Mouse (Mus musculus) neural tube, embryonic 15.5 days (tissue): ENCODE data around the gene Swt1. TPM values are rescaled to one million over a fixed set of nuclear protein-coding genes. Genes with fewer than 3 reads are reported as not detected.

ENCODE experiments used
- ATAC-seq: fragments of 200-750 bp; cut with Nextera tagmentation; 2 replicates; pipeline ENCODE4 v1.8.0; 2017; ENCODE audit warnings: mild to moderate bottlenecking, moderate TSS enrichment, moderate library complexity; ENCODE audit not compliant: low FRiP score
- H3K27ac ChIP-seq: fragments of 300-500 bp; sonication (generic); replicated peaks from 2 replicates; pipeline ENCODE4 v1.5.1; 2015; ENCODE audit warnings: mild to moderate bottlenecking, inconsistent platforms
- H3K27me3 ChIP-seq: fragments of 300-500 bp; sonication (generic); replicated peaks from 2 replicates; pipeline ENCODE4 v1.6.1; 2015; ENCODE audit warnings: inconsistent platforms
- H3K36me3 ChIP-seq: fragments of 300-500 bp; sonication (generic); 2 replicates; pipeline ENCODE4 v1.6.1; 2015; ENCODE audit warnings: inconsistent platforms
- H3K4me1 ChIP-seq: fragments of 300-500 bp; sonication (generic); 2 replicates; pipeline ENCODE4 v1.6.1; 2015; ENCODE audit warnings: inconsistent platforms
- H3K4me2 ChIP-seq: fragments of 300-500 bp; sonication (generic); 2 replicates; pipeline ENCODE4 v1.6.1; 2015; ENCODE audit warnings: inconsistent platforms, mild to moderate bottlenecking, moderate library complexity
- H3K4me3 ChIP-seq: fragments of 300-500 bp; sonication (generic); replicated peaks from 2 replicates; pipeline ENCODE4 v1.5.1; 2015; ENCODE audit warnings: mild to moderate bottlenecking, inconsistent platforms
- H3K9ac ChIP-seq: fragments of 300-500 bp; sonication (generic); replicated peaks from 2 replicates; pipeline ENCODE4 v1.6.1; 2015; ENCODE audit warnings: mild to moderate bottlenecking, inconsistent platforms
- H3K9me3 ChIP-seq: fragments of 300-500 bp; sonication (generic); replicated peaks from 2 replicates; pipeline ENCODE4 v1.6.1; 2016; ENCODE audit warnings: inconsistent platforms
- WGBS: fragments of 180-500 bp; shearing (Covaris S2); methylation state at CpG from one replicate; pipeline ENCODE4 v1.1.7; 2015; ENCODE audit warnings: mixed read lengths; 5-methylcytosine and 5-hydroxymethylcytosine counted together
- polyA plus RNA-seq: library from polyadenylated mRNA; unstranded; fragments of >200 nt; fragmentation: Nextera tagmentation; extraction: Ambion mirVana; gene quantifications from 2 replicates; pipeline ENCODE4 v1.2.1, GENCODE M21; 2015

Swt1 gene
- polyA plus RNA-seq, 1 experiment from 2014 or later: 15.1 TPM

- H3K4me3 ChIP-seq: peak overlapping the region; percentile 98
- peak overlapping the region; percentile 97 for H3K27ac ChIP-seq
- peaks cover 19% of the 10 kb centered on the region for H3K4me1 ChIP-seq
- no peaks in the 10 kb centered on the region for H3K9me3 ChIP-seq
- peak; percentile 68 for ATAC-seq
- WGBS: under 1% methylated on average over 26 of the region's 26 CpGs
- no peaks in the 10 kb centered on the region for H3K36me3 ChIP-seq
- H3K4me2 ChIP-seq: peak overlapping the region; percentile 71
- peak overlapping the region; percentile 75 for H3K9ac ChIP-seq
- H3K27me3 ChIP-seq: no peaks in the 10 kb centered on the region
Measured at GRCm38 (mm10) chr1:151427888-151428262, 380 bp downstream of the Swt1 start.

DNA sequence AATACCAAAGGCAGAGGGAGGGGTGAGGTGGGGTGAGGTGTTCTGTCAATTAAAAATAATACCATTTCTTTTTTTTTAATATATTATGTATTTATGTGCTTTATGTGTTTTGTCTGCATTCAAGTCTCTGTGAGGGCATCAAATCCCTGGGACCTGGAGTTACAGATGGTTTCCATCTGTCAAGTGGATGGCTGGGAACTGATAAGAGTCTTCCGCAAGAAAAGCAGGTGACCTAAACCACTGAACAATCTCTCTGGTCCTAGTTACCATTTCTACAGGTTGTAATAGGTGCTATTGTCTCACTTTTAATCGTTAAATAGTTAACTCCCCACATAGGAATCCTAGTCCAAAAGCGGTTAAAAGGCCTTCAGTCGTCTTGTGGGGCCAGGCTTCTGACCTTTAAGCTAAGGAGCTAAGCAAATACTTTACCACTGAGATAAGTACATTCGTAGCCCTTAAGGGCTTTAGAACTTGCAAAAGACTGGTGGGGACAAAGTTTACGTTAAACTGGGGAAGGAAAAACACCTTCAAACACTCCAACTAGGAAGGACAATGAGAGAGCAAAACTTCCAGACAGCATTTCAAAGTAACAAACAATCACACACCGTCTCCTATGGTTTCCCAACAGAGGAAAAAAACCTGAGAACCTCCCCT is 1.2 kb downstream of the Swt1 start:
- Histone ChIP-seq H3K27me3 (no peaks in the 10 kb centered on the region), H3K4me3 (peak overlapping the region; percentile 98), H3K9me3 (no peaks in the 10 kb centered on the region), H3K27ac (no peak overlapping the region), H3K4me2 (peak overlapping the region; percentile 71), H3K9ac (peak overlapping the region; percentile 75; the same call in 1 of the 2 replicates), H3K36me3 (0 out of 2 replicates have a peak, but pooled peaks cover 6% of the 10 kb centered on the region), H3K4me1 (peaks cover 19% of the 10 kb centered on the region)
- ATAC-seq: no peak
- 34% methylated on average over 7 of the region's 7 CpGs for WGBS

DNA sequence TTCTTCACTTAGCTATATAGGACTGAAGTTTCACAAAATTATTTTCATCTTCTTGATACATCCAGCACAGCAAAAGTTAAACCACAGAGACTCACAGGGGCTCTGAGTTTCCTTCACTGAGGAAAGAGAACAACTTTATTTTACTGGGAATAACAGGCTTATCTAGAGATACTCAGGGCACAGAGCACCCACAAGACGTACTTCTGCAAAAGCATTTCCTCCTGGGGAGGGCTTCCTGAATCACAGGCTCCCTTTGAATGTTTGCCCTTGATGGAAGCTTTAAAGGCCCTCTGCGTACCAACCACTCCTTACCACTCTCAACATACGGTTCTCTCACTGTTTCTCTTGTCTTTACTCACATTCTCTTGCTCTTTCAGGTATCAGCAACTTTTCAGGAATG is 6.1 kb downstream of the Swt1 start:
- H3K27me3 ChIP-seq: no peaks in the 10 kb centered on the region
- H3K27ac ChIP-seq: no peak overlapping the region
- peaks cover 22% of the 10 kb centered on the region for H3K36me3 ChIP-seq
- peaks cover 4% of the 10 kb centered on the region for H3K4me1 ChIP-seq
- no peak overlapping the region for H3K4me2 ChIP-seq
- no peak for ATAC-seq
- H3K9ac ChIP-seq: no peak overlapping the region
- H3K9me3 ChIP-seq: no peaks in the 10 kb centered on the region
- 91% methylated on average over 3 of the region's 3 CpGs for WGBS
- no peak overlapping the region for H3K4me3 ChIP-seq

- H3K4me1 ChIP-seq: no peaks in the 10 kb centered on the region
- H3K9me3 ChIP-seq: no peaks in the 10 kb centered on the region
- H3K4me2 ChIP-seq: no peak overlapping the region
- WGBS: 94% methylated on average over 3 of the region's 3 CpGs
- H3K9ac ChIP-seq: no peak overlapping the region
- H3K27ac ChIP-seq: no peak overlapping the region
- ATAC-seq: no peak
- H3K4me3 ChIP-seq: no peak overlapping the region
- H3K27me3 ChIP-seq: no peaks in the 10 kb centered on the region
- peaks cover 15% of the 10 kb centered on the region for H3K36me3 ChIP-seq
Measured at GRCm38 (mm10) chr1:151409827-151410226, 18.4 kb downstream of the Swt1 start.

DNA sequence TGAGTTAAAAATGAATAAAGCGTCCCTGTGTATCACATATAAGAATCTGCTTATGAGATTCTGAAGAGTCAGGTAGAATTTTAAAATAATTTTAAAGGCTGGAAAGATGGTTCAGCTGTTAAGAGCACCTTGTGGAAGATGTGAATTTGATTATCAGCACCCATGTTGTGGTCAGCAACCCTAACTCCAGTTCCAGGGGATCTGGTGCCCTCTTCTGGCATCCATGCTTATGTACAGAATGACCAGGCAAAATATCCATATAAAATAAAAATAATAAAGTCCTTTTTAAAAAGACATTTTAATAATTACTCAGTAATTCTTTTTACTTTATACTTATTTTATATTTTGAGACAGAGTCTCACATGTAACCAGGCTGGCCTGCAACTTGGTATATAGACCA is 38.2 kb downstream of the Swt1 start:
- 95% methylated on average over 1 of the region's 1 CpGs for WGBS
- no peak overlapping the region for H3K4me3 ChIP-seq

GRCm38 (mm10) chr1:151377353-151377752 is 50.9 kb downstream of the Swt1 start:
- Histone ChIP-seq H3K4me1 (no peaks in the 10 kb centered on the region), H3K4me2 (no peak overlapping the region), H3K9ac (no peak overlapping the region), H3K27ac (no peak overlapping the region), H3K36me3 (peaks cover 10% of the 10 kb centered on the region; the same call in 1 of the 2 replicates), H3K27me3 (no peaks in the 10 kb centered on the region), H3K4me3 (no peak overlapping the region), H3K9me3 (no peaks in the 10 kb centered on the region)
- ATAC-seq: no peak
- WGBS: 90% methylated on average over 3 of the region's 3 CpGs

More for the DNA sequence above, 38.2 kb downstream of the Swt1 start:
- Histone ChIP-seq H3K4me2 (no peak overlapping the region), H3K27ac (no peak overlapping the region), H3K9ac (no peak overlapping the region), H3K9me3 (no peaks in the 10 kb centered on the region), H3K27me3 (no peaks in the 10 kb centered on the region), H3K36me3 (peaks cover 9% of the 10 kb centered on the region; the same call in 1 of the 2 replicates), H3K4me1 (no peaks in the 10 kb centered on the region)
- no peak for ATAC-seq

GRCm38 (mm10) chr1:151372823-151373222 is 55.4 kb downstream of the Swt1 start:
- 95% methylated on average over 1 of the region's 1 CpGs for WGBS
- no peak overlapping the region for H3K4me2 ChIP-seq
- no peaks in the 10 kb centered on the region for H3K9me3 ChIP-seq
- no peak overlapping the region for H3K27ac ChIP-seq
- no peak overlapping the region for H3K4me3 ChIP-seq
- no peak for ATAC-seq
- H3K27me3 ChIP-seq: no peaks in the 10 kb centered on the region
- H3K4me1 ChIP-seq: no peaks in the 10 kb centered on the region
- peaks cover 19% of the 10 kb centered on the region for H3K36me3 ChIP-seq
- no peak overlapping the region for H3K9ac ChIP-seq

GRCm38 (mm10) chr1:151371543-151371942 is 56.7 kb downstream of the Swt1 start:
- Histone ChIP-seq H3K4me1 (no peaks in the 10 kb centered on the region), H3K4me3 (no peak overlapping the region), H3K4me2 (no peak overlapping the region), H3K9me3 (no peaks in the 10 kb centered on the region), H3K27me3 (no peaks in the 10 kb centered on the region), H3K36me3 (peaks cover 20% of the 10 kb centered on the region), H3K27ac (no peak overlapping the region), H3K9ac (no peak overlapping the region)
- WGBS: 92% methylated on average over 5 of the region's 5 CpGs
- ATAC-seq: no peak

- WGBS: 87% methylated on average over 3 of the region's 3 CpGs
- Histone ChIP-seq H3K27me3 (no peaks in the 10 kb centered on the region), H3K4me1 (no peaks in the 10 kb centered on the region), H3K36me3 (peaks cover 29% of the 10 kb centered on the region), H3K4me2 (no peak overlapping the region), H3K27ac (no peak overlapping the region), H3K9ac (no peak overlapping the region), H3K4me3 (no peak overlapping the region), H3K9me3 (no peaks in the 10 kb centered on the region)
- ATAC-seq: no peak
Measured at GRCm38 (mm10) chr1:151370573-151370972, 57.7 kb downstream of the Swt1 start.

- WGBS: 72% methylated on average over 3 of the region's 3 CpGs
- Histone ChIP-seq H3K27me3 (no peaks in the 10 kb centered on the region), H3K9ac (no peak overlapping the region), H3K4me3 (no peak overlapping the region), H3K4me2 (no peak overlapping the region), H3K9me3 (no peaks in the 10 kb centered on the region), H3K27ac (no peak overlapping the region), H3K4me1 (no peaks in the 10 kb centered on the region), H3K36me3 (peaks cover 43% of the 10 kb centered on the region)
- ATAC-seq: no peak
Measured at GRCm38 (mm10) chr1:151368444-151368843, 59.8 kb downstream of the Swt1 start.

GRCm38 (mm10) chr1:151367721-151368324 is 60.4 kb downstream of the Swt1 start:
- Histone ChIP-seq H3K27me3 (no peaks in the 10 kb centered on the region), H3K4me2 (no peak overlapping the region), H3K36me3 (peaks cover 49% of the 10 kb centered on the region), H3K9me3 (no peaks in the 10 kb centered on the region), H3K4me3 (no peak overlapping the region), H3K4me1 (no peaks in the 10 kb centered on the region), H3K27ac (no peak overlapping the region), H3K9ac (no peak overlapping the region)
- 94% methylated on average over 5 of the region's 5 CpGs for WGBS
- no peak for ATAC-seq

DNA sequence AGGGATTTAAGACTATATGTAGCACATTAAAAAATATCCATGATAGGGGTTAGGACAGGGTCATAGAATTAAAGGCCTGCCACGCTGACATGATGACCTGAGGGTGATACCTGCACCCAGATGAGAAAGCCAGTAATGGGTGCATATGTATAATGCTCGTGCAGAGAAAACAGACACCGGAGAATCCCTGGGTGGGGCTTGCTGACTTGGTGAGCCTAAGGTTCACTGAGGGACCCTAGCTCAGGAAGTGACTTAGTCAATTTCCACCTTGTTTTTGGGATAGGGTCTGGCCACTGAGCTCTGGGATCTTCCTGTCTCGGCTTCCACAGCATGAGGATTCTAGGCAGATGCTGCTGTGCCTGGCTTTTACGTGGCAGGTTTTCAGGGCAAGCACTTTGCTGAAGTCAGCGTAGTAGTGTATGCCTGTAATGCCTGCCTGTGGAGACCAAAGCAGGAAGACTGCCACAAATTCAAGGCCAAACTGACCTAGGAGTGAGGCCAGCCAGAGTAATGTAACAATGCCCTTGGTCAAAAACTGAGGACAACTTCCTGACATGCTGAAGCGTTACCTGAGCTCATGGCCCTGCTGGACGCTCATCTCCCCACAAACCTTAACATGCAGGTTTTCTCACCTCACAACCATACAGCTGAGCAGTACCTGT is 61.2 kb downstream of the Swt1 start:
- Histone ChIP-seq H3K9me3 (no peaks in the 10 kb centered on the region), H3K9ac (no peak overlapping the region), H3K4me1 (no peaks in the 10 kb centered on the region), H3K36me3 (peaks cover 55% of the 10 kb centered on the region), H3K4me3 (no peak overlapping the region), H3K27ac (no peak overlapping the region), H3K4me2 (no peak overlapping the region), H3K27me3 (no peaks in the 10 kb centered on the region)
- WGBS: 91% methylated on average over 8 of the region's 8 CpGs
- no peak for ATAC-seq
